Mouse (Mus musculus): ENCODE measurements around the gene Vdac1. TPM values are rescaled to one million over a fixed set of nuclear protein-coding genes. Genes with fewer than 3 reads are reported as not detected.

Vdac1 gene
- total RNA-seq, 2 experiments from 2014 or later, result 785 to 812 TPM

- peak; percentile 77 for DNase-seq
Observed at GRCm38 (mm10) chr11:52421053-52421778, 60.6 kb downstream of the Vdac1 start.

GRCm38 (mm10) chr11:52429440-52429839 lies 68.8 kb downstream of the Vdac1 start:
- DNase-seq, result no peak

GRCm38 (mm10) chr11:52431594-52431993 lies 70.9 kb downstream of the Vdac1 start:
- peak; percentile 53 for DNase-seq

- DNase-seq, result no peak
Observed at GRCm38 (mm10) chr11:52432148-52432547, 71.5 kb downstream of the Vdac1 start.

- peak; percentile 56 for DNase-seq
Observed at GRCm38 (mm10) chr11:52433076-52433796, 72.6 kb downstream of the Vdac1 start.

GRCm38 (mm10) chr11:52433797-52434195 lies 73.1 kb downstream of the Vdac1 start:
- no peak for DNase-seq

GRCm38 (mm10) chr11:52435466-52435865 lies 74.8 kb downstream of the Vdac1 start:
- DNase-seq, result no peak

GRCm38 (mm10) chr11:52437123-52437522 lies 76.5 kb downstream of the Vdac1 start:
- no peak for DNase-seq

Other genes with a start within 250 kb of the Vdac1 start
- gene Olfr1373, start 215.3 kb upstream of the Vdac1 start, total RNA-seq (2021), result not detected
- not detected for gene Olfr1371, start 146.9 kb upstream of the Vdac1 start, total RNA-seq (2021)
- 100 to 1,000 TPM; 239 to 250 TPM for gene Skp1a, start 128.9 kb upstream of the Vdac1 start, total RNA-seq (2021)
- gene Tcf7, start 77.8 kb upstream of the Vdac1 start, total RNA-seq (2021), result 1 to 10 TPM; 2.8 to 3.8 TPM
- 100 to 1,000 TPM; 113 to 116 TPM for gene 9530068E07Rik, start 35.6 kb downstream of the Vdac1 start, total RNA-seq (2021)

Data from heart, postnatal 4 days (tissue).